Mouse (Mus musculus) urinary bladder, postnatal 10 days (tissue): Measurements from ENCODE around the gene Maip1.

Source experiments
- DNase-seq: peaks from one replicate; pipeline ENCODE4 v3.0.0; 2022; ENCODE audit warnings: low spot score

Gene Maip1

DNA sequence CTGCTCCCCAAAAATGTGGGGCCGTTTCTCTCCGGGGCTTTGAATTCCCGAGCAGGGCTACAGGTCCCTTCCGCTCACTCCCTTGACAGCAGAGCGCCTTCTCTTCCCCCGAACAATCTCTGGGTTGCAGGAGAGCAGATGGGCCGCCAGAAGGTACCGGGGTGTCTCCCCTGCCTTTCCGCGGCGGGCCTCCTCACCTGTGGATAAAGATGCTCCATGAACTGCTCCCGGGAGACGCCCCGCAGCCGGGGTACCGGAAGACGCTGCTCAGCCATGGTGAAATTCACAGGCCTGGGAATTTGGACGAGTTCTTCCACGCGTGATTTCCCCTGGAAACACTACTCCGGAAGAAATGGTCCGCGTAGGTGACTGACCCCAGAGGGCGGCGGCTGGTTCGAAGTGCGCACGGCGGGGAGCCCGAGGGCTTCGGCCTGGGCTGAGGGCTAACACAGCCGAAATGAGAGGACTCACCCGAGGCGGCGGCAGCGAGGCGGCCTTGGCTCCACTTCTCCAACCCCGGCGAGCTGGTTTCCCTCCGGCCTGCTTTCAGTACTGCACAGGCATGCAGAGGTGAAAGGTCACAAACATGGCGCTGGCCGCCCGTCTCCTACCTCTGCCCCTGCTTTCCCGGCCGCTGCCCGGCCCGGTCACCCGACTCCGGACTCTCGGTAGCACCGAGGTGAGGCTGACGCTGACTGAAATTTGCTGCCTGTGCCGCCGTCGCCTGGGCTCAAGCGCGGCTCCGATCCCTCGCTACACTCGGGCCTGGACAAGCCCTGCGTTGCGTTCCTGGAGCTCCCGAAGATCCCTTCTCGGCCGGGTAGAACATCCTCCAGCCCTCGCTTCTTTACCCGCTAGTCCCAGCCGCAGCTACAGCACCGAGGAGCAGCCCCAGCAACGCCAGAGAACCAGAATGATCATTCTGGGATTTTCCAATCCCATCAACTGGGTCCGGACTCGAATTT, at the start of gene Maip1, which contains the start of gene Tyw5:
Maip1 (plus strand) TSS at position 142 of the 965 bp plus-strand sequence.
Tyw5 (minus strand) TSS at position 915 of the 965 bp plus-strand sequence.
- DNase-seq = peak; percentile 36

DNA sequence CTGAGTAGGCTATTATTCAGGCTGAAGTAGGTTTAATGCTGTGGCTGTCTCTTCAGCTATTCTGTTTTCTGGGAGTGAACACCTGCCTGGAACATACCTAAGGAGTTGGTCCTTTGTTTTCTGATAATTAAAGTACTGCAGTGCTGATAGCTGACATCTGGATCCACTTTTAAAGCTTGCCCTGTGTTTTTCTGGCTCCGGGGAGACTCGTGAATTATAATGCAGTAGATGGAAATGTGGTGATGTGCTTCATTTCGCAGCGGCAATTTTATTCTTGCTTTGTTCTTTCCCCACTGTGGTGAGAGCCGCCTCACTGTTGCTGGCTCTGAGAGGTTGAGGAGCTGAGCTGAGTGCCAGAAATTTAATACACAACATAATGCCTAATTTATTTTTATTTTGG, 47.6 kb upstream of the Maip1 start:
- no peak for DNase-seq

DNA sequence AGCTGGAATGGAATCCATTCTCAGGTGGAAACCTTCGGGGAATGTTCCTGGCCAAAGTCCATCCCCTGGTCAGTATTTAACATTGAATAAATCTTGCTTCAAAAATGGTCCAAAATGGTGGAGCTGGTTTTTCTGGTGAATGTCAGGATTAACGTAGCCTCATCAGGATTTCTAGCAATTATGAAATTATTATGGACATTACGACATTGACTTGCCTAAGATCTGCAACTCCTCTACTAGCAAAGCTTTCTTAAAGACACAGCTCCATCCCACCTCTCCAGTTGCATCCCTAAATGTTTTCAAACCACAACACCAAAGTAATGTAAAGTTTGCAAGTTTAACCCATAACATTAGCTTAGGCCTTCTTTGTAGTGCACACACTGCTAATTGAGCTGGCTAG, 38.7 kb upstream of the Maip1 start:
- no peak for DNase-seq

DNA sequence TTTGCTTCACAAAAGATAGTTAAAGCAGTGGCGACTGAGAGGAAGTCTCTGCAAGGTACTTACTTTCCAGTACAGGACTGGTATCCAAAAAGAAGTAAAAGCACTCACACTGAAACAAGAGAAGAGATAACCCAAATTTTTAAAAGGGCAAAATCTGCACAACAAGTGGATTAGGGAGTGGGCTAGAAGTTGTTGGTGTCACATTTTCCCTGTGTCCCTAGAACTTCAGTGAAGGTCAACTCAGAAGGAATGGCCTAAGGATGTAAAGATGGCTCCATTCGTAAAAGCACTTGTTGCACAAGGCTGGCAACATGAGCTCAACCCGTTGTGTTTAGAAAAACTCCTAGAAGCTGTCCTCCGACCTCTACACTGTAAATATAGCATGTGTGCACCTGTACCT, 37.0 kb upstream of the Maip1 start:
- DNase-seq = no peak

DNA sequence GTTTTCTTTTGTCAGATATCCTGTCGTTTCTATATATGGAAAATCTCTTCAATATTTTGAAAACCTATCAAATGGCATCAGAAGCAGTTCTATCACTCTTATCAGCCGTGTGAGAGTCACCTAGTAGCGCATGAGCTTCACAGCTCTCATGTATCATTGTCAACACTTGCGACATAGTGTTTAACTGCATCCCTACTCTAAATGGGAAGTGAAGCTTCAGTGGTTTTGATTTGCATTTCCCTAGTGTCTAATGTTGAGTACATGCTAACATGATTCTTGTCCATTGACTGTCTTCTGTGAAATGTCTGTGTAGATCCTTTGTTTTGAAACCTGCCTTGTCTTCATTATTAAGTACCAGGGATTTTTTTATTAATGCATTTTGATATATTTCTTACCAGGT, 35.7 kb upstream of the Maip1 start:
- no peak for DNase-seq

DNA sequence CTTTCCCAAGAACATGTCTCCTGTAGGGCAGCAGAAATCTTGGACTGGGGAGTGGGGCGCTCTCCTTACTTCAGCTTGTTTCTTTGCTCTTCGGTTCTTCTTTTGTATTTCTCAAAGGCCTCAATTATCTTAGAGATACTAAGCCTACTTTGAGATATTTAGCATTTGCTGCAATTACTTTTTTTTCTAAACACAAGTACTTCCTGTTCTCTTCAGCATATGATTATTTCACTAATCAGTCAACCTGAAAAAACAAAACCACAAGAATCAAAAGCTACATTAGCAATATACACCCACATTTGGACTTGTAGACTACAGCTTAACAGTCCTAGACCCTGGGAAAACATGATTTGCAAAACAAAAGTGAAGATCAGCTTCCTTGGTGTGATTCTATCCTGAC, 30.9 kb upstream of the Maip1 start:
- DNase-seq = no peak

DNA sequence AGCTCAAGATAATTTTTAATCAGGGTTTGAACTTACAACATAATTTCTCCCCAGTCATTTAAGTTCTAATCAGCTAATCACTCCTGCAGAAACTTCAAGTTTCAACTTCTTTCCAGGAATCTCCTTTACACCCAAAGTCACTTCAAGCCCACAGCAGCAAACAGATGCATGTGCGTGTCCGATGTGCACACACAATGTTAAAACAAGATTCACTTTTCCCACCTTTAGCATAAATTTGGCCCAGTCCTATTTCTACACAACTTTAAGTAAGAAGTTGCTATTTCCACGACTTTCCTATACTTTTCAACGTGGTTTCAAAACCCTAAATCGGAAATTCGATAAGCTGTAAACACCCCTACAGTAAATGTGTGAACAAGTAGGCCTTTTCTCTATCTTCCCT, 29.3 kb upstream of the Maip1 start:
- no peak for DNase-seq

DNA sequence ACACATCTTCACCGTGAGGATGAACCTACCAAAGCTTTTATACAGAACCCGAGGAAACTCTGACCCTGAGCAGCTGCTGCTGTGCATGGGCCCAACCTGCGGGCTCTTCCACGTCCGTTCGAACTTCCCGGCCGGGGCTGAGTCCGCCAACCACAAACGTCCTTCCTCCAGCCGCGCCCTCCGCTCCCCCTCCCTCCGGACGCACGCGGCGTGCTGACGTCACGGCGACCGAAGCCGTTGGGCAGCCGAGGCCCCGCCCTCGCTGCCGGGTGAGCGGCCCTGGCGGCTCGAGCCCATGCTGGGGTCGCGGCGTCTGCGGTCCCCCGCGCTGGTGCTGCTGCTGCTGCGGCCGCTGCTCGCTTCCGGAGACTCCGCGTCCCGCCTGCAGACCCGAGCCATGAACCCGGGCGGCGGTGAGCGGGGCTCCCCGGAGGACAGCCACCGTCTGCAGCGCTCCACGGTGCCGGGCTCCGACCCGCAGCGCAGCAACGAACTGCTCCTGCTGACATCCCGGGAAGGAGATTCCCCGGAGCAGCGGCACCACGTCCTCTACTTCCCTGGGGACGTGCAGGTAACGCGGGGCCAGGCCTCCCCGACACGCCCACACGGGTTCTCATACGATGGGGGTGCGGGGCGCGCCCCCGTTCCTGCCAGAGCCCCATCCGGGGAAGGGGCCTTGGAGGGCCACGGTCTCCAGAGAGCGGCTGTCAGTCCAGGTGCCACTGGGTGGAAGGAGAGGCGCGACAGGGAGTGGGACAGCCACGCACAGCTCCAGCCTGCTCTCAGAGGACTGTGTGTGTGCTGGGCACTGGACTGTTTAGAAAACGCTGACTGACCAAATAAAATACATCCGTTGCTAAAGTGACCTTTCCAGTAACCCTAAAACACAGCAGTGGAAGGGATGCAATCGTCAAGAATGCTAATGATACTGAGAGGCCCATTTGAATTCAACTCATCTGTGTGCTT, 28.5 kb upstream of the Maip1 start, which contains the start of gene 1700066M21Rik:
1700066M21Rik (plus strand) TSS at position 245 of the 966 bp plus-strand sequence.
- peak; percentile 82 for DNase-seq

DNA sequence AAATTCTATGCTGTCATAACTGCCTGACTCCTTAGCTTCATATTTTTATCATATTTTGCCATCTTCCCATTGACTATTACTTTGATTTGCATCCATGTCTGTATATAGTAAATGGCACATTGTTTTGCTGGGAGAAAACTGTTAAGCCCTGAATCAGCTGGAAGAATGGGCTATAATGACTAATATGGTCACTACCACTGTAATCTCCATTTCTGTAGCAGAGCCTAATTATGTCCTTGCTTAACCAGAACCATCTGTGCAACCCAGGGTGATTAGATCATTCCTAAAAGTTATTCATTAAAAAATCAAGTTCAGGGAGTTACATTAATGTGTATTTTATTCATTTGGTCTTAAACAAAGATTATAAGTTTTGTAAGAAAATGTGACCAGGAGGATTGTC, 19.6 kb upstream of the Maip1 start:
- DNase-seq = no peak

DNA sequence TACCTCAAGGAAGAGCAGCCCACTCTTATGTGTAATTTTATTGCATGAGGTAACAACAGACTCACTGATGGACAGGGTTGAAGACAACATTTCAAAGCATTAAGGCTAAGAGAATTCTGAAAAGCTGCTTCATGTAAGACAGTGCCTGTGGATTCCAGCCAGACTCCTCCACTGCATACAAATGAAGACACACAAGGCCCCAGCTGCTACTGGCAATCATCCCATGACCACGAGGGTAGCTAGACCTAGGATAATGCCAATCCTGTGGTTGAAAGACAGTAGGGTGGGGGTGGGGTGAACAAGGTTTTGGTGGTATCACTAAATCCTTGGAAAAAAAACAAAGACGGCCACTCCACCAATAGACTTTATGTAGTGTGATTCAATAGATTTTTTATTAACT, 18.3 kb upstream of the Maip1 start:
- no peak for DNase-seq

DNA sequence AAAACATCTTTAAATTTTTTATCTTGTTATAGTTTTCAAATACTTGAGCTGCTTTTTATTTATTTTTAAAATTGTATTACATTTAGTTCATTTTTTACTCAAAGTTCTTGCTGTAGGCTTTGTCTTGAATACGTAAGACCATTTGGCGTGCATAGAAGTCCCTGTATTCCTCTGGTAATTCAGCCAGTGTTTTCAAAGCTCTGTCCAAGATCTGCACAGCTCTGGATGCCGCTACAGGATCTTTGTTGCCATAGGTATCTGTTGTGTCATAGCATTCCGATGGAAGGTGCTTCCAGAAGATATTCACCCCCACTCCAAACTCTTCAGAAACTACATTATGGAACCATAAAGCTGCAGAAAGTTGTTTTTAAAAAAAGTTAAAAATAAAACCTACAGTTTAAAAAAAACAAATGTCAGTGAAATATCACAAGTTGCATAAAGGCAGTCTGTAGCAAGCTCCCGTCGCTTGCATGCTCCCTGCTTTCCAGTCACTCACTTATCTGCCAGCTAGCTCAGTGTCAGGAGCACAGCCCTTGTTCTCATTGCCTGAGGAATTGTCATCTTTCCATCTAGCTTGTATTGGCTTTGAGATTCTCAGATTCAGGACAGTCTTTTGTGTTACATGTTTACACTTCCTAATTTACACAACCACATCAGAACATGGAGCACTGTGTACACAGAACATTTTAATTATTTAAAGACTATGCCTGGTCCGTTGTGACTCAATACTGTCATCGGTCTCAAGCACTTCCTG, 17.5 kb upstream of the Maip1 start:
- no peak for DNase-seq

DNA sequence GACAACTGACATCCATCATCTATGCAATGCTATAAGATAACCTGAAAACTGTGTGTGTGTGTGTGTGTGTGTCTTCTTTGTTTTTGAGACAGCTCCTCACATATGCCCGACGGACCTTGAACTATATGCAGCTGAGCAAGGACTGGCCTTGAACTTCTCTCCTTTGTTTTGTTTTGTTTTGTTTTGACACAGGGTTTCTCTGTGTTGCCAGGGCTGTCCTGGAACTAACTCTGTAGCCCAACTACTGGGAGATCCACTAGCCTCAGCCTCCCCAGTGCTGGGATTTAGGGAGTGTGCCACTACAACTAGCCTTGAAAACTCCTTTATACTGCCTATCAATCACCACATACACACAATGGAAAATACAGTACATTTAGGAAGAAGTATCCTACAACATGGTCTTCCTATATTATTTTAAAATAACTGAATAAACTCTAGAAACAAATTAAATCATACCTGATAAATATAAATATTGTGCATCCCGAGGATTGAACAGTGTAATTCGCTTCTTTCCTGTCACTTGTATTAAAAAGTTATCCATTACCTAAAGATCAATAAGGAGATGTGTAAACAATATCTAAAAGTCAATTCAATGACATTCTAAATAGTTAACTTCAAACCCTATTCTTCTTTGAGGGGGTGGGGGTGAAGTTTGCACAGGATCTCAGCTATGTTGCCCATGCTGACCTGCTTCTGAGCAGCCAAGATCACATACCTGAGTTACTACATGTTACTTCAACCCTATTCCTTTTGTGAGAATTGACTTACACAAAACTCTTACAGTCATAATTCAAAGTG, 14.9 kb upstream of the Maip1 start:
- DNase-seq = no peak

DNA sequence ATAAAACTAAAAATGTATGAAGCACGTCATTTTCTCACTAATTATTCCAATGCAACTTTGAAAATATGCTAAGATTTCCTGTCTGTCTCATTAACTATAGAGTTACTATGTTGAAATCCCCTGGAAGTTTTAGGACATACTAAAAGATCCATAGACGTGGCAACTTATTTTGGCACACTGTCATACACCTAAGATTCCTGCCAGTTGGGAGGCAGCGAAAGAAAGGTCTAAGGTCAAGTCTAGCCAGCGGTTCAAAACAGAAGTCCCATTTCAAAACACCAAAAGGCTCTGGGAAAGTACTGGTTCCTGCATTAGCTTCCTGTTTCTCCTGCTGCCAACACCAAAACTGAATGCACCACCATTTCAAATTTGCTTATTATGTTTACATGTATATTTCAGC, 13.7 kb upstream of the Maip1 start:
- DNase-seq = no peak

DNA sequence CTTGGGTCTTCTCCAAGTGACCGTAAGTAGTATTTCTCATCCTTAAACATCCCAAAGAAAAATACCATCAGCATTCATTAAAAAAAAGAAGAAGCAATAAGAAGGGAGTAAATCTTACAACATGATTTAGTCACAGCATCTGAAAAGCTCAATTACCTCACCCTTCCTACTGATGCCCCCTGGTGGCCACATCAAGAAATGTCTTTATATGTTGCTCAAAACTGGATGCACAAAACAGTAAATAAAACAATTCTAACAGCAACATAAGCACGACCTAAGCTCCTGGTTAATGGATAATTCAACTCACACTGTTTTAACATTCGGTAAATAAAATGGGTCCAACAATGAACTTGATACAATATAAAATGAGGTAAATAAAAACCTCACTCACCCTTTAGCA, 12.1 kb upstream of the Maip1 start:
- DNase-seq = no peak

DNA sequence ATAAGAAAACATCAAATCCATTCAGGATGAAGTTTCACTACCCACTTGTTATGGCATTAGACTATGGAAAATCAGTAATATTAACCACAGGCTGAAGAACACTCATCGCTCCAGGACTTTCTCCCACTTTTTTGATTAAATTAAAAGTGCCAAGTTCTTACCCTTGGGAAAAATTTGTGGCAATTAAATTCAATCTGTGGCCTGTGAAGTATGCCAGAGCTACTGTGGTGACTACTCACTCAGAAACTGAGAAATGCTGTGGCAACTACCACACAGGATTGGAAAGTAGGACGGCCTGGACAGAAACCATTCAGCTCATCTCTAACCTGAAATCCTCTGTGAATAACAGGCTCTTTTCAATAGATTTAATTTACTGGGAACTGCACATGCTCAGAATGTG, 5.8 kb upstream of the Maip1 start:
- no peak for DNase-seq

DNA sequence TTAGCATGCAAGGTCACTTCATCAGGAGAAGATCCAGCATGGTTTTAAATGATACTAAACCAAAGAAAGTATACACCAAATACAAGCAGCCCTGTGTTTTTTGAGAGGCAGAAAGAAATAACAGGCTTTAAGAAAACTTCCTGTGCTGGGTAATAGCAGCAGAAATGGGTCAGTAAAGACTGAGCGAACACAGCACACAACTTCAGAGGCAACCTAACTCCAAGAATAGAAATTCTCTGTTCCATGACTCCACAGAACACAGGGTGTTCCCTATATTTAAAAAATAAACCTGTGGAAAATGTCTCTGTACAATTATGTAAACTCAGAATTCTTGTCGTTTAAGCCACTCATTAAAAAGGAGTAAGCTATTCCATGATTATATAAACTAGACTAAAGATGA, 5.3 kb upstream of the Maip1 start:
- DNase-seq = no peak

DNA sequence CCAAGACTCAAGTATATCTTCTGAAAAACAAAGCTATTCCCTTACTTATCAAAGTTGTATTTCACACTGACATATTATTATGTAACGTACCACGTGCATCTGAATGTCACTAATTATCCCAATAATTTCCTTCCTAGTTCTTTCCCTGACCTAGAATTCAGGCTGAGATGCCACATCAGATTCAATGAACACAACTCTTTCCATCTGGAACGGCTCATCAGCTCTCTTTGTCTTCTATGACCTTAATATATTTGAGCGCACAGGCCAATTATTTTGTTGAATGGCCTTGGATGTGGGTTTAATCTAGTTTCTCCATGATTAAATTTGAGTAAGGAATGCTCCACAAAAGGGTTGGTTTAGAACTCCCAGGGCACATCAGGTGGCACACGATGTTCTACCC, 4.0 kb upstream of the Maip1 start:
- DNase-seq = no peak

DNA sequence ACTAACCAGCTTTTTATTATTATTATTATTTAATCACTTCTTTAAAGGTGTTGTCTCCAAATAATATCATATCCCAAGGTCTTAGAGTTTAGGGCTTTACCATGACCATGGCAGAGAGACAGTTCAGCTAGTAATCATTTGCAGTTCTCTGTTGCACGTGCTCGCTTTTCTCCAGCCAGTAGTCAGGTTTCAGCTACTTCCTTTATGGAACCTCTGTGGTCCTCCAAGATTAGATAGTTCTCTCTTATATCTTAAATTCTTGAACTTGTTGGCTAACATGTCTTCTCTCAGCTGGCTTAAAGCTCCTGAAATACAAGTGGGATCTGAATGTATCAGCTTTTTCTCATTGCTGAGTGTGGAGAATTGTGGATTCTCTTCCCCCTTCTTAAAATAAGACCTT, 2.9 kb downstream of the Maip1 start:
- DNase-seq = no peak

DNA sequence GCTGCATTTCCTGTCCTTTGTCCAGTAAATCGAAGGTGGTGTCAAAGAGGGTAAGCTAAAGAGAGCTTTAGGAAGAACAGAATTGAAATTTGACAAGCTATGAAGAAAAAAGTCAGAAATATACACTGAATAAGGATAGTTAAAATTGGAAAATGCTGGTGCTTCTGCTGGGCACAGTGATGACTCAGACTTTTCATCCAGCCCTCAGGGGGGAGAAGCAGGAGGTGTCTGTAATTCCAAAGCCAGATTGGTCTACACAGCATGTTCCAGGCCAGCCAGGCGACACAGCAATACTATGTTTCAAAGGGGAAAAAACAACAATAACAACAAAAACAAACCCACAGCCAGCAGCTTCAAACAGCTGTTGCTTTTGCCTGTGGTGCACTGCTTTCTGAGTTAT, 7.3 kb downstream of the Maip1 start:
- no peak for DNase-seq

DNA sequence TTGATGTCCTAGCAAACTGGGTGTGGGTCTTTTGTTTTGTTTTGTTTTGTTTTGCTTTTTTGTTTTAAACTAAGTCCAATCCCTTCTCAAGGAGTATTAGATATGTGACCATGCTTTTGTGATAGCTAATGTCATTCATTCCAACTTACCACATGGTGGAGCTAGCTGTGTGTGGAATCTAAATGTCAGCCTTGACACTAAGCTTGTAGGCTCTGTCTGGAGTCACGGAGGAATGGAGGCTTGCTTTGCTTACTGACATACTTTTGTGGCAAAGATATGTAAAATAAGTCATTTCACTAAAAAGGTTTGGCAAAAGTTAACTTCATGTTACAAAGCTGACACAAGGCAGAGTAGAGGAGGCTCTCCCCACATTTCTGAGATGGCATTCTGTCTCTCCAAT, 17.6 kb downstream of the Maip1 start:
- DNase-seq = no peak
